15 mouse cellular contexts compared by ENCODE assay signal in the genomic region with DNA sequence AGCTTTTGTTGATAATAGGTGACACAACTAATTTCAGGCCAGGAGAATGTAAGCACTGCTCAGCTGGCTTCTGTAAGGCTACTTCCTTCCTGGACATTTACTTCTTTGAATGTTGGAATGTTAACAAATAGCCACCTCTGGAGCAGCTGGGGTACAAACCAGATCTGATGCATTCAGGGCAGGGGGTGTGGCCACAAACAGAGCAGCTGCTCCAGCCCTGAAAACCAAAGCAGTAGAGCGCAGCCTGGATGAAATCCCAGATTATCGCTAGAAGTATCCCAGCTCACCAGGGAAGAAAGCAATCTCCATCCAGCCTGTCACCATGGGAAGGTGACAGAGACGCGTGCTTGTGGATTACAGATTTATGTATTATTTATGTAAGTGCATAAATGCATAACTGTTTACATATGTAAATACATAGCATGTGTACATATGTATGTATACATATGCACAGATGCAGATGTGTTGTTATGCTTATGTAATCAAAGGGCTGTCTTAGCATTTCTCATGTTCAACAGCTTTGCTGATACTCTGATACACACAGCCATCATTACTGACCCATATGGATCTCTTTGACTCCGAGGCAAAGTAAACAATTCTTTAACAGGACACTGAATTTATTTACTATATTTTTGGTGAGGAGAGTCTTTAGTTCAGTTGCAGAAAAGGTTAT.
A peak's percentile ranks its signal among the peaks of the same experiment; 100 is the strongest.
DNase-seq lines count a peak whose midpoint lies in the region; ATAC-seq lines count a peak whose summit lies in the region.
"Had no signal": no experiment of that assay in that cellular context is flagged by ENCODE, and none has a peak within 500 bp of the region (broad histone marks: within the 10 kb centered on the region; RNA-seq: fewer than 3 reads in every experiment).

No protein-coding gene starts in this region.

- peak; percentile 7 for DNase-seq in gastrocnemius, postnatal 10 days
- DNase-seq in gastrocnemius, postnatal 36 days = no peak
- peak; percentile 19 to 34 for DNase-seq in kidney, postnatal 4 days
- DNase-seq in kidney, postnatal 14 days = no peak
- DNase-seq in R1 (ENCODE audit: low read depth, low spot score) = peak; percentile 20
- no peak for DNase-seq in layer of hippocampus, adult 9-10 months (ENCODE audit: low spot score)
- DNase-seq in layer of hippocampus, postnatal 25 days (ENCODE audit: extremely low spot score in 1 of 2, low spot score in 1 of 2) = no peak
- DNase-seq: cerebellum, adult 9-11 months; forebrain, postnatal 0 days; kidney, adult 8-10 months; liver, postnatal 0 days had no signal

- H3K4me2 ChIP-seq in intestine, embryonic 16.5 days (ENCODE audit: low read depth, low read length) = no peak overlapping the region
- H3K4me2 ChIP-seq: embryonic facial prominence, embryonic 15.5 days; limb, embryonic 12.5 days had no signal

- H3K4me3 ChIP-seq in intestine, embryonic 16.5 days (ENCODE audit: low read length) = no peak overlapping the region
- H3K4me3 ChIP-seq: embryonic facial prominence, embryonic 15.5 days; limb, embryonic 12.5 days had no signal

- H3K27ac ChIP-seq in intestine, embryonic 16.5 days (ENCODE audit: low read length) = no peak overlapping the region
- H3K27ac ChIP-seq: embryonic facial prominence, embryonic 15.5 days; limb, embryonic 12.5 days; stomach, postnatal 0 days had no signal

- no peaks in the 10 kb centered on the region for H3K9me3 ChIP-seq in intestine, embryonic 16.5 days (ENCODE audit: control insufficient read depth, low read length)
- H3K9me3 ChIP-seq: embryonic facial prominence, embryonic 15.5 days; limb, embryonic 12.5 days had no signal

- no peaks in the 10 kb centered on the region for H3K36me3 ChIP-seq in intestine, embryonic 16.5 days (ENCODE audit: control insufficient read depth, insufficient read depth, low read length)
- H3K36me3 ChIP-seq: embryonic facial prominence, embryonic 15.5 days; limb, embryonic 12.5 days had no signal

- peak; percentile 64 for ATAC-seq in intestine, embryonic 16.5 days
- ATAC-seq: forebrain, postnatal 0 days; liver, postnatal 0 days had no signal

- H3K27me3 ChIP-seq in intestine, embryonic 16.5 days (replicated peaks; ENCODE audit: control insufficient read depth, insufficient read depth, low read length) = no peaks in the 10 kb centered on the region
- H3K27me3 ChIP-seq: embryonic facial prominence, embryonic 15.5 days; limb, embryonic 12.5 days had no signal

- 48% methylated on average over 5 of the region's 5 CpGs for WGBS in intestine, embryonic 16.5 days

- H3K9ac ChIP-seq in intestine, embryonic 16.5 days (ENCODE audit: low read depth, low read length) = no peak overlapping the region
- H3K9ac ChIP-seq: embryonic facial prominence, embryonic 15.5 days; forebrain, postnatal 0 days; limb, embryonic 12.5 days; liver, postnatal 0 days had no signal

- intact Hi-C loops in gastrocnemius, postnatal 36 days (cut with DNase I) = no loop called here

- H3K4me1 ChIP-seq in intestine, embryonic 16.5 days (ENCODE audit: control insufficient read depth, insufficient read depth, low read length) = no peaks in the 10 kb centered on the region

Comparison
In these comparisons a context has a peak if more than half of its experiments do, and no peak if none do; other contexts are left out.
1. DNase-seq: peak in gastrocnemius, postnatal 10 days (single experiment), kidney, postnatal 4 days (2 of 2) and R1 (single experiment); none in gastrocnemius, postnatal 36 days (0 of 2), kidney, postnatal 14 days (single experiment), layer of hippocampus, adult 9-10 months (single experiment) and layer of hippocampus, postnatal 25 days (0 of 2).